Mouse (Mus musculus) intestine, postnatal 0 days (tissue): ENCODE data around the gene Rragd. TPM values are rescaled to one million over a fixed set of nuclear protein-coding genes. Genes with fewer than 3 reads are reported as not detected.

Experiments
- ATAC-seq: fragments of 200-750 bp; cut with Nextera tagmentation; 2 replicates; pipeline ENCODE4 v1.8.0; 2017; ENCODE audit warnings: mild to moderate bottlenecking, moderate TSS enrichment, moderate library complexity
- H3K27ac ChIP-seq: fragments of 300-500 bp; sonication (generic); 2 replicates; pipeline ENCODE4 v1.5.1; 2014; ENCODE audit warnings: mild to moderate bottlenecking, low read depth, low read length, moderate library complexity
- H3K27me3 ChIP-seq: fragments of 300-500 bp; sonication (generic); replicated peaks from 2 replicates; pipeline ENCODE4 v1.6.1; 2014; ENCODE audit warnings: low read length, mixed read lengths; ENCODE audit not compliant: control insufficient read depth, insufficient read depth
- H3K36me3 ChIP-seq: fragments of 300-500 bp; sonication (generic); 2 replicates; pipeline ENCODE4 v1.6.1; 2014; ENCODE audit warnings: mild to moderate bottlenecking, moderate library complexity; ENCODE audit not compliant: control insufficient read depth, insufficient read depth
- H3K4me1 ChIP-seq: fragments of 300-500 bp; sonication (generic); replicated peaks from 2 replicates; pipeline ENCODE4 v1.6.1; 2014; ENCODE audit warnings: antibody characterized with exemption, low read length, mixed read lengths; ENCODE audit not compliant: control insufficient read depth, insufficient read depth
- H3K4me2 ChIP-seq: fragments of 300-500 bp; sonication (generic); replicated peaks from 2 replicates; pipeline ENCODE4 v1.6.1; 2014; ENCODE audit warnings: low read depth, mild to moderate bottlenecking, moderate library complexity
- H3K4me3 ChIP-seq: fragments of 300-500 bp; sonication (generic); 2 replicates; pipeline ENCODE4 v1.5.1; 2014; ENCODE audit warnings: low read depth, low read length
- H3K9ac ChIP-seq: fragments of 300-500 bp; sonication (generic); 2 replicates; pipeline ENCODE4 v1.6.1; 2014; ENCODE audit warnings: mild to moderate bottlenecking, low read depth, low read length
- H3K9me3 ChIP-seq: fragments of 300-500 bp; sonication (generic); 2 replicates; pipeline ENCODE4 v1.6.1; 2016; ENCODE audit warnings: mixed run types; ENCODE audit not compliant: control insufficient read depth
- CTCF ChIP-seq: sonication (generic); IDR thresholded peaks from 2 replicates; pipeline ENCODE4 v1.5.1; 2016; ENCODE audit warnings: low read depth, mild to moderate bottlenecking, control low read depth, antibody characterized with exemption, moderate library complexity
- WGBS: fragments of 180-500 bp; shearing (Covaris S2); extraction: QIAGEN DNeasy Blood & Tissue Kit; methylation state at CpG from one replicate; pipeline ENCODE4 v1.1.7; 2014; 5-methylcytosine and 5-hydroxymethylcytosine counted together
- polyA plus RNA-seq: library from polyadenylated mRNA; unstranded; fragments of >200 nt; fragmentation: Nextera tagmentation; extraction: Ambion mirVana; gene quantifications from 2 replicates; pipeline ENCODE4 v1.2.1, GENCODE M21; 2015

Gene Rragd
- polyA plus RNA-seq, 1 experiment from 2014 or later, result 51.9 TPM

DNA sequence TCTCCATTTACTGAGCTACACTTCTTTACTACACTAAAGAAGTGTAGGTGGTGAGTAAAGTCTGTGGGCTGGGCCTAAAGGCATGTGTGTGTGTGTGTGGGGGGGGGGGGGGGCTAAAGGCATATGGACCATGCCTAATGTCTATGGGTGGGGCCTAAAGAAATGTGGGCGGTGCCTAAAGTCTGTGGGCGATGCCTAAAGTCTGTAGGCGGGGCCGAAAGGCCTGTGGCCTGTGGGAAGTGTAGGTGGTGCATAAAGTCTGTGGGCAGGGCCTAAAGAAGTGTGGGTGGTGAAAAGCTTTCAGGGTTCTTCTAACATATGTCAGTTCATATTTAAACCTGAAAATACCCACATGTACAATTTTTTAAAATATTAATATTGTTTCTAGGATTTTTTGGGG lies 5.5 kb upstream of the Rragd start:
- Histone ChIP-seq H3K4me1 (no peaks in the 10 kb centered on the region), H3K4me2 (no peak overlapping the region), H3K4me3 (no peak overlapping the region), H3K36me3 (no peaks in the 10 kb centered on the region), H3K9ac (no peak overlapping the region), H3K27me3 (no peaks in the 10 kb centered on the region), H3K9me3 (peaks cover 5% of the 10 kb centered on the region; the same call in 1 of the 2 replicates), H3K27ac (no peak overlapping the region)
- 87% methylated on average over 4 of the region's 4 CpGs for WGBS
- ATAC-seq, result no peak
- no peak for TF ChIP-seq CTCF

DNA sequence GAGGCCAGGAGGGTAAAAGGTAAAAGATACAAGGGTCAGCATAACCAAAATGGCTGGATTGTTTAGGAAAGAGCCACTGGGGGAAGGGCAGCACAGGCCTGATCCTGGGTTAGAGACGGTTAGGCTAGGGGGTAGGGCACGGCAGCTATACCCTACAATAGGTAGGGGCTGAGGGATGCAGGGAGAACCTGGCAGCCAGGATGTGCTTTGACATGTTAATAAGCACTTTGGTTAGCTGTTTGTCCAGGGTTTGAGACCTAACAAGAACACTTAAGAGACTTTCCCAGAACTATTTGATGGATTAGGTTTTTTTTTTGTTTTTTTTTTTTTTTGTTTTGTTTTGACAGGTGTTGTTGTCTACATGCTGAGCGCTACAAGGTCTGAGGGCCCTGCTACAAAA lies 2.8 kb upstream of the Rragd start:
- H3K27ac ChIP-seq, result no peak overlapping the region
- no peak overlapping the region for H3K9ac ChIP-seq
- H3K4me1 ChIP-seq, result no peaks in the 10 kb centered on the region
- no peaks in the 10 kb centered on the region for H3K36me3 ChIP-seq
- no peaks in the 10 kb centered on the region for H3K27me3 ChIP-seq
- H3K4me3 ChIP-seq, result no peak overlapping the region
- TF ChIP-seq CTCF, result no peak
- no peak overlapping the region for H3K4me2 ChIP-seq
- 91% methylated on average over 3 of the region's 3 CpGs for WGBS
- no peak for ATAC-seq
- H3K9me3 ChIP-seq, result no peaks in the 10 kb centered on the region

DNA sequence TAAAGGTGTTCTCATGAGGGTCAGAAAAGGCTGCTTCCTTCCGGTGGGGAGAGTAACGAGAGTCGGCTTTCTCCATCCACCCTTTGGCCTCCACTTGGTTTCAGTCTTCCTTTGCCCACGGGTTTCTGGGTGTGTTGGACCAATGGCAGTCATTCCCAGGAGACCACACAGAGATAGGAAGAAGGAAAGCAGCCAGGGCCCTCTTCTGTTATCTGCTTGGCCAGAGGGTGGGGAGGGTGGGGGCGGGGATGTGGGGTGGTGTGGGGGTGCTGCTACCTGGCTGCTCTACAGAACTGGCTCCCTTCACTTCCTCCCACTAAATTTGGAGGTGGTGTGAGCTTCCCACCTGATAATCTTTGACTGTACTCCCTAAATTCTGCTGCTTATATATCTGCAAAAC lies 1.2 kb upstream of the Rragd start:
- H3K4me2 ChIP-seq, result peak overlapping the region; percentile 99

DNA sequence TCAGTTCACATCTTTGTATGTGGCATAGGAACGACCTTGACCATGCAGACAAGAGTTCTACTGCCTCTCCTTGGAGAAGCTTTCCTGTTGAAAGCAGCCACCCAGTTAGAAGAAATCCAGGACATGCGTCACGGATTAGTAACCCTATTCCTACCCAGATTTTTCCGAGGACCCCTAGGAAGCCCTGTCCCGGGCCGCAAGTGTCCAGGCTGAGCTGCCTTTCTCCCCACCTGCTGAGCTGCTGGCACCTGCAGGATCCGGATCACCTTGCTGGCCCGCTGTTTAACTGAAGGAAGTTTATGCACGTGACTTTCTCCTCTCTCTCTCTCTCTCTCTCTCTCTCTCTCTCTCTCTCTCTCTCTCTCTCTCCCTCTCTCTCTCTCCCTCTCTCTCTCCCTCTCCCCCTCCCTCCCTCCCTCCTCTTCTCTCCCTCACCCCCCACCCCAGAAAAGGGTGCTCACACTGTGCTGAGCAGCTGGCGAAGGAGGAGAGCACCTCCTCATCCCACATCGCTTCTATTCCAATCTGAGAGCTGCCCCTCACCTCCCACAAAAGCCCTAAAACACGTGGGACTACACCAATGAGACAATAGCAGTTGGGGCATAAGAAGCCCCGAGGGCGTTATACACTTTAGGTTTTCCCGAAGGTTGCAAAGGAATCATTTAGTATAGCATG lies 659 bp upstream of the Rragd start:
- Histone ChIP-seq H3K4me1 (0 out of 2 replicates have a peak, but pooled peaks cover 3% of the 10 kb centered on the region), H3K36me3 (no peaks in the 10 kb centered on the region), H3K4me2 (peak overlapping the region; percentile 99), H3K9me3 (no peaks in the 10 kb centered on the region), H3K9ac (0 out of 2 replicates have a peak overlapping the region, but pooled peaks have one; percentile 83), H3K4me3 (peak overlapping the region; percentile 87), H3K27ac (peak overlapping the region; percentile 86), H3K27me3 (no peaks in the 10 kb centered on the region)
- 5% methylated on average over 15 of the region's 15 CpGs for WGBS
- TF ChIP-seq CTCF, result no peak
- 0 out of 2 replicates have a peak, but pooled peaks have one; percentile 3 for ATAC-seq

More for the DNA sequence above, 1.2 kb upstream of the Rragd start:
- Histone ChIP-seq H3K4me1 (no peaks in the 10 kb centered on the region), H3K4me3 (no peak overlapping the region), H3K9me3 (no peaks in the 10 kb centered on the region), H3K27me3 (no peaks in the 10 kb centered on the region), H3K9ac (no peak overlapping the region), H3K36me3 (no peaks in the 10 kb centered on the region), H3K27ac (peak overlapping the region; percentile 50)
- TF ChIP-seq CTCF, result no peak
- ATAC-seq, result no peak
- 3% methylated on average over 5 of the region's 5 CpGs for WGBS

DNA sequence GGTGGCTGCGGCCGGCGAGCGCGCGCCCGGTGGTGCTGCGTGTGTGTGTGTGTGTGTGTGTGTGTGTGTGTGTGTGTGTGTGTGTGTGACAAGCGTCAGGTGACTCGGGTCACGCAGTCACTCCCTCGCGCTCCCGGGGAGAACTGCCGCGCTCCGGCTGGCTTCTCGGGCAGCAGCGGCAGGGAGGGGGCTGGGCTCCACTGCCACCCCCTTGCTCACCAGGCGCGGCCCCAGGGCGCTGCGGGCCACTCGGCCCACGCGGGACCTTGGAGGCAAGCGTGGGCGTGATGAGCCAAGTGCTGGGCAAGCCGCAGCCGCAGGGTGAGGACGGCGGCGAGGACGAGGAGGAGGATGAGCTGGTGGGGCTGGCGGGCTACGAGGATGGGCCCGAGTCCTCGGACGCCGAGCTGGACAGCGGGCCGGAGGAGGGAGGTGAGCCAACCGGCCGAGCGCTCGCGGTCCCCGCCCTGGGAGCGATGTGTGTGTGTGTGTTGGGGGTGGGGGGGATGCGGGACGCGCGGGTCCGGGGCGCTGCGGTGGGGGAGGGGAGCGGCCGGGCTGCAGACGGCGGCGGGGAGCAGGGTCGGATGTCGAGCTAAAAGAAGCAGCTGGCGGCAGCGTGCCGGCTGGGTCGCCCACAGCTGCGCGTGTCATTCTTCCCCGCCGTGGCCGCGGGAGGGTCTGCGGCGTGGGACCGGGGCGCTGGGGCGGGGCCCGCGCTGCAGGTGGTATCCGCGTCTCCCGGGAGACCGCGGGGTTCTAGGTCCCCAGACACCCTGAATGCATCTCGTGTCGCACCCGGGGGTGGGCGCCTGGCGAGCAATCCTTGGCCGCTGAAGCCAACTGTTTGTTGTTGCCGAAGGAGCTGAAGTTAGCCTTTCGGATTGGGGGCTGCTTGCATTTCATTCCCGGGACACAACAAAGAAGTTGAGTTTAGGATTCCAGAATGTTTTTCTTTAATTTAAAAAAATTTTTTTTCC lies 629 bp downstream of the Rragd start:
- H3K4me2 ChIP-seq, result peak overlapping the region; percentile 99
- WGBS, result under 1% methylated on average over 81 of the region's 94 CpGs
- no peaks in the 10 kb centered on the region for H3K36me3 ChIP-seq

DNA sequence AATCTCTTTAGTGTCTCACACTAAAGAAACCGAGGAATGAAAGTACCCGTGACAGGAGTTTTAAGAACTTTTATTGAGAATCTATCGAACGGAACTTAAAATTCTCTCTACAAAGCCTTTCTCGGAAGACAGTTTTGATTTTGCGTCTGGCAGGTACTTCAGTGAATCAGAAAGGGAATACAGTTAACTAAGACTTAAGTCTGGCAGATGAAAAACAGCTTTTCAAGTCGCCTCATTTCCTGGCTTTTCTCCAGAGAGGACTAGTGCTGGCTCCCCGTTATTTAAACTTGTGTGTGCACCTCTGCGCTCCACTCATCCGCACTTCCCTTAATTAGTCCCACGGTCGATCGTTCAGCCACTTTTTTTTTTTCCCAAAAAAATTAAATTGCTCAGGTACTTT lies 1.4 kb downstream of the Rragd start:
- Histone ChIP-seq H3K36me3 (no peaks in the 10 kb centered on the region), H3K4me2 (peak overlapping the region; percentile 99), H3K27ac (no peak overlapping the region), H3K4me3 (peak overlapping the region; percentile 87), H3K9me3 (no peaks in the 10 kb centered on the region), H3K4me1 (0 out of 2 replicates have a peak, but pooled peaks cover 3% of the 10 kb centered on the region), H3K9ac (peak overlapping the region; percentile 83; the same call in 1 of the 2 replicates), H3K27me3 (no peaks in the 10 kb centered on the region)
- no peak for ATAC-seq
- TF ChIP-seq CTCF, result no peak
- 11% methylated on average over 13 of the region's 13 CpGs for WGBS

More for the DNA sequence above, 629 bp downstream of the Rragd start:
- Histone ChIP-seq H3K9ac (peak overlapping the region; percentile 83), H3K27ac (peak overlapping the region; percentile 86), H3K4me3 (peak overlapping the region; percentile 87), H3K4me1 (0 out of 2 replicates have a peak, but pooled peaks cover 3% of the 10 kb centered on the region), H3K27me3 (no peaks in the 10 kb centered on the region), H3K9me3 (no peaks in the 10 kb centered on the region)
- peak; percentile 73 for ATAC-seq
- peak; percentile 22; the same call in 1 of the 2 replicates for TF ChIP-seq CTCF
